Mouse (Mus musculus) kidney, postnatal 25 days (tissue): Measurements from ENCODE around the gene 6330403K07Rik.

Experiments used
- DNase-seq, 2 experiments: peaks; one replicate each; pipeline ENCODE4 v3.0.0; 2021; ENCODE audit warnings: mixed read lengths in 2 of 2

Gene 6330403K07Rik

DNA sequence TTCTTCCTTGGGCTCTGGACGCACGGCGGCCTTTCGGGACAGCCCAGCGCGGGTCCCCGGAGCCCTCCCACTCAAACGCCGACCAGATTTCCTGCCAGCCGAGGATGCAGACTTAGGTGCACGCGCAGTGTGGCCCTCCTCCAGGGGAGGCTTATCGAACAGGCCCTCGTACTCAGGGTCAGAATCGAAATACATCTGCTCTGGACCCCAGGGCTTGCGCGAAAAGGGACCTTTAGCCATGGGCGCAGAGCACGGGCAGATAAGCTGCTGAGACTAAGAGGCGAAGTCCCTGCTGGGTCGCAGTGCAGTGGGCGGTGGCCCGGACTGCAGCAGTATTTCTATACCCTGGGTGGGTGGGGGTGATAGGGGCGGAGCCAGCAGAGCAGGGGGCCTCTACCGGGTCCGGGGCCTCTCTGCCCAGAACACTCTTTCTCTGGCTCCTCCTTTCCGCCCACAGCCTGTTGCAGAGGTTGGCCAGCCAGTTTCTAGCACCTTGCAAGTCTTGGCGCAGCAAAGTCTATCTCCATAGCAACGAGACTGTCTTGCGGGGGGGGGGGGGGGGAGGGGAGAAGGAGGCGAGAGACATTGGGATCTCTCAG lies at the start of gene 6330403K07Rik:
Gene 6330403K07Rik (minus strand): TSS at position 351 of the 599 bp plus-strand sequence.
- DNase-seq = peak in 1 of 2 experiments; percentile 35

GRCm38 (mm10) chr11:71076342-71076741 lies 43.0 kb upstream of the 6330403K07Rik start:
- no peak for DNase-seq

DNA sequence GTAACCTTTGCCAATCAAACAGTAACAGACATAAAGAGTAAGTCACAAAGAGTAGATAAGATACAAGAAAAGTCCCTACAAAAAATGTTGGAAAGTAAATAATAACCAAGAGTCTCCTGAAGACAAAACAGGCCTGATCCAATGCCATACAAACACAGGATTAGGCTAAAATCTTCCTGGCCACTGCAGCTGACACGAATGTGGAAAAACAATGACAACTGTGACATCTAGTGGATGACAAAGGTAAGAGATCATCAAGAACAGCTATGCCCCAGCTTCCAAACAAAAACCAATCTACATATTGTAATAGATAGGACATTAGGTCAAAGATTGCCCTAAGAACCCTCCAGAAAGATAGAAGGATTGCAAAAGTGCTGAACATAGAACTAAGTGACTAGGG lies 19.2 kb upstream of the 6330403K07Rik start:
- DNase-seq = no peak

GRCm38 (mm10) chr11:71039526-71040298 lies 6.4 kb upstream of the 6330403K07Rik start:
- no peak for DNase-seq

DNA sequence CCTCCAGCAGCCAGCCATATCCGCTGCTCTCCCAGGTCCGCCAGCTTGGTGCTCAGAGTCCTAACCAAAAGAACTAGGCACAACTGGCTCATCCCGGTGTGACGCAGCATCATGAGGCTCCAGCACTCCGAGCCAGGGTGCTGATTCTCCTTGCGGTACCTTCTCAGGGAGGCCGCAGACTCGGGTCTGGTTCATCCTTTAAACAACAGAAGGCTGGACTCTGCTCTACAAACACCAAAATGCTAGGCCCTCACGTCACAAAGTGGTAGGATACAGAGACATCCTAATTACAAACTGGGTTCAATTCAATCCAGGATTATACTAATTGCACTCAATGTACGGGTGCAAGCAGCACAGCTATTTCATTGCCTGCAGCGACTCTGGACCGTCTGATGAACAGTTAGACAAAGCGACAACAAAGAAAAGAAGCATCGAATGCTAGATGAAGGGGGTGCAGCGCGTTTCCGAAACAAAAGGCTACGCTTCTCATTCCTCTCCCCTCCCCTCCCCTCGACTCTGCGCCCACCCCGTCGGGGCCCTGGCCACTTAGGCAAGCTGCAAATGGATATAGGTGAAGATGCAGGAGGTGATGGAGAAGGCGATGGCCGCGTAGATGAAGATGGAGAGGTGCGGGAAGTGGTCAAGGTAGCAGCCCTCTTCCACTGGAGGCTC lies 686 bp downstream of the 6330403K07Rik start:
- DNase-seq = no peak

GRCm38 (mm10) chr11:71032070-71032469 lies 1.2 kb downstream of the 6330403K07Rik start:
- DNase-seq = no peak

DNA sequence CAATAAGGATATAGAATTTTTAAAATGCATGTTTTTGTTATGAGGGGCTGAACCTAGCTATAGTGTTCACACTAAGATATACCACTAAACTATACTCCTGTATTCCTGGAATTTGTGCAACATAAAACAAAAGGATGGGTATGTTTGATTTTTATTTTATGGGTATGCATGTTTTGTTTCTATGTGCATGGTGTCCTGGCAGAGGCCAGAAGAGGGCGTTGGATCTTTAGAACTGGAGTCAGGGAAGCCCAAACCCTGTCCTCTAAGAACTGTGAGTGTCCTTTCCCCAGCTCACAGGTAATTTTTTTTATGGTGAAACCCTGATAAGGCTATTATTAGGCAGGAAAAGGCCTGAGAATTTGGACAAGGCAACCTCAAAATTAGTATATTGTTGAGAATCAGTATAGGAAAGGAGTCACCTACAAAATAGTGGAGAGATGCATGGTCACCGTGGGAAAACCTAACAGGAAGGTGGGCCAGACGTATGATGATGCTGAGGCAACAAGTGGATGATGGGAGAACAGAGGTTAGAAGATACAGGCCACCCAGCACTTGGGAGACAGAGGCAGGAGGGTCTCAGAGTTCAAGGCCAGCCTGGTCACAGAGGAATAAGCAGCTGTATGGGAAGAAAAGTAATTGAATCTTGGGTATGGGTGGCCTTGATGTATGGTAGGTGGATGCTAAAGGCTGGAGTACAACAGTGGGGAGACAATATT lies 3.8 kb downstream of the 6330403K07Rik start:
- no peak for DNase-seq

DNA sequence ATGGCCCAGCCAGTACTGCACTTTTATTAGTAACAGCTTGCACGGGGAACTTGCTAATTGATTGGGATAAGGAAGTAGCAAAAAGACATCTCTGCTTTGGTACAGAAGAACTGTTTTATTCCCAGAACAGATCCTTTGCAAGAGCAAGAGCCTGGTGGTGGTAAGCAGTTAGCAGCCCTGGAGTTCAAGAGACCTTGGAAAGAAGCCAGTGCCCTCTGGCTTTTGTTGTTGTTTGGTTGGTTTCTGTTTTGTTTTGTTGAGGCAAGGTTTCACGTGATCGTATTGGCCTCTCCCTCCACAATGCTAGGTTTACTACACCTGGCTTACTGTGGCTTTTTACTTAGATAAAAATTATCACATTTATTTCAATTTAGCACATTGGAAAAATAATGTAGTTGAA lies 5.0 kb downstream of the 6330403K07Rik start:
- DNase-seq = no peak

GRCm38 (mm10) chr11:71019201-71020068 lies 13.9 kb downstream of the 6330403K07Rik start, which contains the start of the genes Mis12 and Derl2:
Gene Mis12, plus strand, starts transcription at chr11:71019611.
Gene Derl2, minus strand, starts transcription at chr11:71019841.
- DNase-seq = peak; percentile 97 to 100

DNA sequence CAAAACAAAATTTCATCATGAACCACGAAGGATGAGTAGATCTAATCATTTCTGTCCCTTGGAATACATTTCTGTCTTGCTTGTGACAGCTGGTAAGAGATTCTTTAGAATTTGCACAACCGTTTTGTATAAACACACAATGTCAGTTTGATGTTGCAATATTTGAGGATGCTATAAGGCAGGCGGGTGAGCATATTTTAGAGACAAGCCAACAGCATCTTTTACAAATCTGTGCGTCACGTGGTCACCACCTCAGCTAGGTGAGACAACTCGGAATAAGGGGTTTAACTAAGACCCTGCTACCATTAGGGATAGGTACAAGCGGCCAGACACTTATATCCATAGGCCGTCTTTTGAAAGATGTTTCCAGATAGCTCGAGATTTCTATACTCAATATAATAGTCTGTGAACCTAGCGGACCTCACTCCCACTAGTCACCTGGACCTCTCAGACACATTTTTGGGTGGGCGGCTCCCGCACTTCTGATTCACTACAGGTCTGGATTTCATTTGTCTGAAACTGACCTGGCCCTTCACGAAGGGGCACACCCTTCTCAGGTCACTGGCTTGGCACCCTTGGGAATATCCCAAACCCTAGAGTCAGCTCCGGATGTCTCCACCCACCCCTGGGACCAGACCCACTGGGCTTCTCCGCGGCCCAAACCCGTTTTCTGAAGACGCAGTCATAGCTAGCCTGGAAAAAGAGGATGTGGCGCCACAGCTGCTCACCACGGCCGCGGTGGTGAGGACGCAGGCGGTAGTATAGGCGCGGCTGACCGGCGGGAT lies 14.7 kb downstream of the 6330403K07Rik start:
- DNase-seq = no peak

- no peak for DNase-seq
Observed at GRCm38 (mm10) chr11:71017051-71017450, 16.3 kb downstream of the 6330403K07Rik start.

DNA sequence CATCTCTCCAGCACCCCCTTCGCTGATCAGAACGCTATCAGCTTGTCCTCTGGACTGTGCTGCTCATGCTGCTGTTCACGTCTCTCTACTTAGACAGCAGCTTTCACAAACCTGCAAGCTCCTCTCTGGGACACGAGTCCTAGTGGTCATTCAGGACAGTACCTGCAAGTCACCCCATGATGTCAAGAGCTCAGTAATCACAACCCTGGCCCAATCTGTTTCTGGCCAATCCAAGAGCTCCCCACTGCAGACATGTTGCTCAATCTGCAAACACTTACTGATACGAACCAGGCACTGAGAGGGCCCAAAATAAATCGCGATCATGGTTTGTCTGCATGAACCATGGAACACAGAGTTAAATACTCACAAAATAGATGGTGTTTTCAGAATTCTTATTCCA lies 20.6 kb downstream of the 6330403K07Rik start:
- DNase-seq = no peak

DNA sequence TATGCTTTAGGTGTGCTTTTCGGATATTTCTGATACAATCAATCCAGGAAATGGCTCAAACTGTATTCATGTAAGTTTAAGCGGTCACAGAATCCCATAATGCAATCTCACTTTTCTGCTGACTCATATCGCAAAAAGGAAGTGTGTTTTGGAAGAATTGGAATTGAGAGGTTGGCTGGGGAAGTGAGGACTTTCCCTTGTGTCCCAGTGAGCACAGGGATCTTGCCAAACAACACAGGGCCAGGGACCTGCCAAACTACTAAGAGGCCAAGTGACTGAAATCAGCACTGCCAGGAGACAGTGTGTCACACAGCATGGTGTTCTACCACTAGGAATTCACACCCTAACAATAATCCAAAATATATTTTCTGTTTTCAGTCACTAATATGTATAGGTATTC lies 25.0 kb downstream of the 6330403K07Rik start:
- DNase-seq = no peak

DNA sequence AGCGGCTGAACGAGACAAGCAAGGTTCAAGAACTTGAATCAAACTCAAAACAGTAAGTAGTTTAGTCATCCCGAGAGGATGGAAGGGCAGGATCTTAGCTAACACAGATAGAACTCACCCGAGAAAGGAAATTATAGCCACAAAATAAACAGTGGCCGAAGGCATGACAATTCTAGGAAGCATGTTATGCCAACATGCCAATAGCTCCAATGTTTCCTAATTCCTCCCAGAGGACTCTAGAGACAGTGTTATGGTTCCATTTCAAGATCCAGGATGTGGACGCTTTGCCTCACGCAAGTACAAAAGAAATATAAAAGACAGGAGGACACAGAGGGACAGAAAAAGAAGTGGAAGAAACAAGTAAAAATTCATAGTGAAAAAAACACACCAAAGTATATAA lies 25.5 kb downstream of the 6330403K07Rik start:
- DNase-seq = no peak

- DNase-seq = no peak
Observed at GRCm38 (mm10) chr11:71007026-71007425, 26.3 kb downstream of the 6330403K07Rik start.

GRCm38 (mm10) chr11:71005046-71005445 lies 28.3 kb downstream of the 6330403K07Rik start:
- no peak for DNase-seq

- DNase-seq = peak; percentile 96 to 99
Observed at GRCm38 (mm10) chr11:71004316-71004773, 29.0 kb downstream of the 6330403K07Rik start, which contains the start of gene Dhx33. Gene Dhx33, minus strand, starts transcription at chr11:71004437.

GRCm38 (mm10) chr11:71003611-71004315 lies 29.6 kb downstream of the 6330403K07Rik start:
- peak in 1 of 2 experiments; percentile 63 for DNase-seq

DNA sequence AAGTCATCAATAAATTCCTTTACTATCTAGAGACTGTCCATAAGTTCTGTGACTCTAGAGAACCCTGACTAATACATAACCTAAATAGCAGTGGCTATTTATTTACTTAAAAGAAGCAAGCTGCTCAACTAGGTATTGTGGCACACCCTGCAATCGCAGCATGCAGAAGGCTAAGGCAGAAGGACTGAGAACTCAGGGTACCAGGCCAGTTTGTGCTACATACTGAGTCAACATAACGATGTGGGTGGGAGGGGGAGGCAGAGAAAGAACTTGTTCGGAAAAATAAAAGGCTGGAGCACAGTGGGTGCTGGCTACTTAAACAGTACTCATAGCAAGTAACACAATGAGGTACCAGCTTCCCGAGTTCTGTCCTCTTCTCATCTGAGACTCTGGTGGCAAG lies 32.1 kb downstream of the 6330403K07Rik start:
- DNase-seq = no peak

- DNase-seq = peak; percentile 96
Observed at GRCm38 (mm10) chr11:70982557-70983228, 50.6 kb downstream of the 6330403K07Rik start, which contains the start of gene C1qbp. Gene C1qbp, minus strand, starts transcription at chr11:70983026.
